Mouse (Mus musculus): ENCODE data around the gene Pax3. TPM values are rescaled to one million over a fixed set of nuclear protein-coding genes. Genes with fewer than 3 reads are reported as not detected.

Pax3 gene
- total and polyA plus RNA-seq, 3 experiments: 0.08 to 0.10 TPM; not detected in 1

GRCm38 (mm10) chr1:78057939-78058338 lies 139.0 kb downstream of the Pax3 start:
- Histone ChIP-seq H3K4me3 (replicated peaks in 1 of 3; ENCODE audit: low read depth in 2 of 3, low read length in 2 of 3, poor library complexity in 1 of 3) (no peak overlapping the region), H3K4me1 (ENCODE audit: control insufficient read depth in 1 of 2, insufficient read depth in 2 of 2) (peaks cover 0 to 6% of the 10 kb centered on the region in 2 experiments; a peak in 1 of 4 replicates), H3K27me3 (replicated peaks) (no peaks in the 10 kb centered on the region), H3K9ac (ENCODE audit: insufficient read depth, low read depth) (no peak overlapping the region), H3K36me3 (replicated peaks in 1 of 2; ENCODE audit: control insufficient read depth in 1 of 2, insufficient read depth in 1 of 2, low read length in 1 of 2) (no peaks in the 10 kb centered on the region), H3K79me2 (replicated peaks; ENCODE audit: control insufficient read depth, extremely low read depth, insufficient read depth, poor library complexity, severe bottlenecking) (no peaks in the 10 kb centered on the region), H3K9me3 (replicated peaks; ENCODE audit: low read length) (peaks cover 2% of the 10 kb centered on the region), H3K27ac (ENCODE audit: insufficient read depth, low read depth) (no peak overlapping the region), H3K4me2 (ENCODE audit: insufficient read depth, low read depth, poor library complexity, severe bottlenecking) (no peak overlapping the region)
- no peak for DNase-seq (ENCODE audit: extremely low read depth)
- dilution Hi-C loops (cut with MboI; ENCODE audit: extremely low pct_ligation_motif_present, extremely low pct_unique_long_range_greater_than_20kb, low sequenced_read_pairs): no loop called here
- TF ChIP-seq ZNF384 (IDR thresholded peaks at IDR 0.05; ENCODE audit: low read depth, low read length) (no peak), SIN3A (IDR thresholded peaks at IDR 0.05; ENCODE audit: low read length) (no peak), JUN (IDR thresholded peaks at IDR 0.05; ENCODE audit: insufficient read depth, low read depth, low read length) (no peak), TCF12 (IDR thresholded peaks at IDR 0.05; ENCODE audit: low read depth, low read length) (no peak), MEF2A (IDR thresholded peaks at IDR 0.05; ENCODE audit: borderline replicate concordance, low read depth, low read length) (no peak), ETS1 (conservative IDR thresholded peaks at IDR 0.05; ENCODE audit: low read depth, low read length) (no peak), POLR2AphosphoS2 (IDR thresholded peaks at IDR 0.05; ENCODE audit: low read depth, low read length) (no peak), MYC (IDR thresholded peaks at IDR 0.05; ENCODE audit: low read depth, low read length) (no peak), GABPA (IDR thresholded peaks at IDR 0.05; ENCODE audit: insufficient replicate concordance, low read depth, low read length) (no peak), NELFE (IDR thresholded peaks at IDR 0.05; ENCODE audit: low read depth, low read length) (no peak), BHLHE40 (IDR thresholded peaks at IDR 0.05; ENCODE audit: low read depth, low read length) (no peak; the same call in 1 of the 2 replicates), USF2 (conservative IDR thresholded peaks at IDR 0.05; ENCODE audit: low read depth, low read length) (no peak), KAT2A (IDR thresholded peaks at IDR 0.05; ENCODE audit: insufficient replicate concordance, low read length) (no peak), MAX (IDR thresholded peaks at IDR 0.05; ENCODE audit: low read length) (no peak), CHD1 (IDR thresholded peaks at IDR 0.05; ENCODE audit: low read depth, low read length) (no peak), CHD2 (IDR thresholded peaks at IDR 0.05; ENCODE audit: low read length) (no peak)
- in situ Hi-C loops (cut with MboI; ENCODE audit: low pct_ligation_motif_present, low pct_unique_long_range_greater_than_20kb, low sequenced_read_pairs): no loop called here

GRCm38 (mm10) chr1:78053677-78054076 lies 143.3 kb downstream of the Pax3 start:
- Histone ChIP-seq H3K9me3 (replicated peaks; ENCODE audit: low read length) (peaks cover 2% of the 10 kb centered on the region), H3K36me3 (replicated peaks in 1 of 2; ENCODE audit: control insufficient read depth in 1 of 2, insufficient read depth in 1 of 2, low read length in 1 of 2) (no peaks in the 10 kb centered on the region), H3K4me1 (ENCODE audit: control insufficient read depth in 1 of 2, insufficient read depth in 2 of 2) (peaks cover 0 to 6% of the 10 kb centered on the region in 2 experiments; a peak in 1 of 4 replicates), H3K4me2 (ENCODE audit: insufficient read depth, low read depth, poor library complexity, severe bottlenecking) (no peak overlapping the region), H3K4me3 (replicated peaks in 1 of 3; ENCODE audit: low read depth in 2 of 3, low read length in 2 of 3, poor library complexity in 1 of 3) (no peak overlapping the region), H3K79me2 (replicated peaks; ENCODE audit: control insufficient read depth, extremely low read depth, insufficient read depth, poor library complexity, severe bottlenecking) (no peaks in the 10 kb centered on the region), H3K27ac (ENCODE audit: insufficient read depth, low read depth) (no peak overlapping the region), H3K9ac (ENCODE audit: insufficient read depth, low read depth) (no peak overlapping the region), H3K27me3 (replicated peaks) (no peaks in the 10 kb centered on the region)
- TF ChIP-seq CHD1 (IDR thresholded peaks at IDR 0.05; ENCODE audit: low read depth, low read length) (no peak), ZC3H11A (IDR thresholded peaks at IDR 0.05; ENCODE audit: low read depth, low read length) (no peak), MEF2A (IDR thresholded peaks at IDR 0.05; ENCODE audit: borderline replicate concordance, low read depth, low read length) (no peak), MAFK (IDR thresholded peaks at IDR 0.05; ENCODE audit: insufficient replicate concordance, low read length) (no peak), JUND (conservative IDR thresholded peaks at IDR 0.05; ENCODE audit: low read depth, low read length) (no peak), ZMIZ1 (IDR thresholded peaks at IDR 0.05; ENCODE audit: low read depth, low read length) (no peak), GABPA (IDR thresholded peaks at IDR 0.05; ENCODE audit: insufficient replicate concordance, low read depth, low read length) (no peak)
- in situ Hi-C loops (cut with MboI; ENCODE audit: low pct_ligation_motif_present, low pct_unique_long_range_greater_than_20kb, low sequenced_read_pairs): no loop called here
- dilution Hi-C loops (cut with MboI; ENCODE audit: extremely low pct_ligation_motif_present, extremely low pct_unique_long_range_greater_than_20kb, low sequenced_read_pairs): no loop called here
- no peak for DNase-seq (ENCODE audit: extremely low read depth)

Other genes starting within 250 kb of the Pax3 start
- 0.29 and 0.59 TPM in 2 replicates for gene Sgpp2, start 113.2 kb upstream of the Pax3 start, total RNA-seq (2012; rRNA removed)
- gene Sgpp2, start 113.2 kb upstream of the Pax3 start, total RNA-seq (2014; rRNA removed): 0.12 and 0.16 TPM in 2 replicates
- gene Sgpp2, start 113.2 kb upstream of the Pax3 start, polyA plus RNA-seq (2012; ENCODE audit: insufficient read length, low read depth): 0.72 and 0.87 TPM in 2 replicates